Mouse (Mus musculus) liver, postnatal 0 days (tissue): ENCODE data around the gene Vps52.

ENCODE experiments used
- CTCF ChIP-seq: sonication (generic); IDR thresholded peaks from 2 replicates; pipeline ENCODE4 v1.5.1; 2016; ENCODE audit warnings: antibody characterized with exemption, low read depth
- EP300 ChIP-seq: IDR thresholded peaks from 2 replicates; pipeline ENCODE4 v1.6.1; 2016; ENCODE audit warnings: antibody characterized with exemption, low read depth, mild to moderate bottlenecking

- TF ChIP-seq CTCF (no peak), EP300 (no peak)
Observed at GRCm38 (mm10) chr17:33957493-33957892, 1.9 kb downstream of the Vps52 start.
